Mouse (Mus musculus) gastrocnemius, adult 8-10 months (tissue): ENCODE measurements around the gene Ulk4. TPM values are rescaled to one million over a fixed set of nuclear protein-coding genes. Genes with fewer than 3 reads are reported as not detected.

Experiments
- DNase-seq, 2 experiments: peaks; one replicate each; pipeline ENCODE4 v3.0.0; 2022; ENCODE audit warnings: low spot score in 2 of 2
- total RNA-seq, 4 experiments: library from RNA; stranded (reverse); gene quantifications; 2 replicates each; pipeline ENCODE4 v1.2.4; 2022

Gene Ulk4
- total RNA-seq, 4 experiments from 2014 or later: 0.44 TPM; not detected in 3

DNA sequence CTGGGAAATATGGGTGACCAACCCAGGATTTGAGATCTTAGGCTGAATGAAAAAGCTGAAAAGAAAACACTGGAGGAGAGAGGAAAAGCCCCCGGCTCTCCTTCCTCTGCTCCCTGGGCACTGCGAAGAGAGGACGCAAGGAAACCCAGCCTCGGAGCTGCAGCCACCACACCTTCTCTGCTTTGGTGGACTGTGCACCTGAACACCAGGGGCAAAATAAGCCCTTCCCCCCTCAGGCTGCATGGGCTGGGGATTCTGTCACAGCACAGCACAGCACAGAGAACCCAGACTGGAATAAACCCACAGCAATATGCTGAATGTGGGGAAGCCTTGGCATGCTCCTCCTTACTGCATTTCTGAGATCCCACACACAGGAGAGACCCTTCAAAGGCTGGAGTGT lies 81.9 kb downstream of the Ulk4 start:
- DNase-seq: no peak

GRCm38 (mm10) chr9:121192601-121193370 lies 84.2 kb downstream of the Ulk4 start:
- DNase-seq: no peak

- no peak for DNase-seq
Observed at GRCm38 (mm10) chr9:121187811-121188210, 89.2 kb downstream of the Ulk4 start.

DNA sequence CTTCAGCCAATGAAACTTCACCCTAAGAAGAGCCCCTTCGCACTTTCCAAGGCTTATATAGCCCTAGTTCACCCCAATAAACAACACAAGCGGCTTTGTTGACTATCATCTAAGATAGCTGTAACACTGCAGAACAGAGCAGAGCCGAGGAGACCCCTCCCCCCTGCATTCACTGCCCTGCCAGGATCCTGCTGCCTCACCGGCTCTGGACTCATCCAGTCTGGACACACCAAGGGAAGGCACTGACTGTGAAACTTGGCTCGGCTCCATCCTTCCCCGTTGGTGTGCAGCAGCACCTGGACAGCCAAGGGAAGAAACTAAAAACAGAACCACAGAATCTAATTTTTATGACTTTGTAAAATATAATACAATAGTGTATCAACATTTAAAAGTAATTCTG lies 91.2 kb downstream of the Ulk4 start:
- DNase-seq: no peak

DNA sequence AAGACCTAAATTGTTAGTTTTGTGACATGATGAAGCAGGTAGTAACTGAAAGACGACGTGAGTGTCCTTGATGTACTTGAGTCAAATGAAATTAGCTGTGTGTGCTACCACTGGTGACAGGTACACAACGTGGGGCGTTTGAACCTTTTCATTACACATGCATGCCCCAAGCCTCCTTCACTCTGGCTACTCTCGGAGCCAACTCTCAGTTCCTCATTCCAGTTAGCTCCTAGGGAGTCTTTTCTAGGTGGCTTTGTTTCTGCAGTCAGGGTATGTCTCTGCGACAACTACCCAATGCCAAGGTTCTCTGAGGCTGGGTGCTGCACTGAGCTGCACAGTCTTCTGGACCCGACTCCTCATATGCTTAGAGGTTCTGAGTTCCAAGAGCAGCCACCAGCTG lies 100.6 kb downstream of the Ulk4 start:
- no peak for DNase-seq

GRCm38 (mm10) chr9:121175201-121175600 lies 101.8 kb downstream of the Ulk4 start:
- no peak for DNase-seq

DNA sequence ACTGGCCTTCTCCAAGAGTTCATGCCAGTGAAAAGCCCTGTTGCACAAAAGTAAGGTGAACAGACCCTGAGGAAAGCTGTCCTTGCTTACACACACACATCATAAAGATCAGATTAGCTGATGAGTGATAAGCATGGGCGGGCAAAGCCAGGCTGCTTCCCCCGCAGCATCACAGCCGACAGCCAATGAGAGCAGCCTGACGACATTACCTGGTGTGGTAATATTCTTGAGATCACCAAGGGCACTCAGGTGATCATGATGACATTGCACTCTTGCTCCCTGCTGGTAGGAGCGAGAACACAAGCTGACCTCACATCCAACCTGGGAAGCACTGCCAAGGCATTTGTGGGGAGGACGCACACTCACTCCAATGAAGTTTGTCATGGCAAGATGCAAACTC lies 104.9 kb downstream of the Ulk4 start:
- no peak for DNase-seq

- no peak for DNase-seq
Observed at GRCm38 (mm10) chr9:121171609-121172008, 105.4 kb downstream of the Ulk4 start.

GRCm38 (mm10) chr9:121164607-121165006 lies 112.4 kb downstream of the Ulk4 start:
- DNase-seq: no peak

DNA sequence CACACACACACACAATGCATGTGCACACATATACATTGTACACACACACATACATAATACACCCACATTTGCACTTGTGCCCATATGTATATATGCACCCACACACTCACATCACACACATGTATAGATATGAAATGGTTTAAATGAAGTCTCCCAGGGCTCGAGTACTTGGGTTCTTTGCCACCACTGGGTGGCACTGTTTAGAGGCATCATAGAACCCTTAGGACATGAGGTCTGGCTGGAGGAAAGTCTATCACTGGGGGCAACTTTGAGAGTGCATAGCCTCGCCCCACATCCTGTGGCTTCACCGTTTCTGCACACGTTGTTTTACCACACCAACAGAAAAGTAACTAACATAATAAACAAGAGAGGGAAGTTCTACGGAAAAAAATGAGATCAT lies 114.2 kb downstream of the Ulk4 start:
- DNase-seq: no peak

GRCm38 (mm10) chr9:121161818-121162565 lies 115.0 kb downstream of the Ulk4 start:
- no peak for DNase-seq

GRCm38 (mm10) chr9:121156253-121156831 lies 120.7 kb downstream of the Ulk4 start:
- no peak for DNase-seq

DNA sequence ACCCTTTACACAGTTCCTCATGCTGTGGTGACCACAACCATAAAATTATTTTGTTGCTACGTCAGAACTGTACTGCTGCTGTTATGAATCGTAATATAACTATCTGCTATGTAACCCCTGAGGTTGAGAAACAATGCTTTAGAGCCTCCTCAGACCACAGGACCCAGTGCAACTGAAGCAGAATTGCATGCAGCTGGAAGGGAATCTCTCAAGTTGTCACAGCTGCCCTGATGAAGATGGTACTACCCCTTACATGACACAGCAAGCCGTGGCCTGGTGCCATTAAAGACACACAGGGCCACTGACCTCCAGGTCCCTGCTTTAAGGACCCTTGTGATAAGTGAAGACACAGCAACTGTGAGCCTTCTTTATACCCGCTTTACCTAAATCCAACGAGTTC lies 123.7 kb downstream of the Ulk4 start:
- DNase-seq: no peak

GRCm38 (mm10) chr9:121148602-121149001 lies 128.4 kb downstream of the Ulk4 start:
- DNase-seq: no peak

DNA sequence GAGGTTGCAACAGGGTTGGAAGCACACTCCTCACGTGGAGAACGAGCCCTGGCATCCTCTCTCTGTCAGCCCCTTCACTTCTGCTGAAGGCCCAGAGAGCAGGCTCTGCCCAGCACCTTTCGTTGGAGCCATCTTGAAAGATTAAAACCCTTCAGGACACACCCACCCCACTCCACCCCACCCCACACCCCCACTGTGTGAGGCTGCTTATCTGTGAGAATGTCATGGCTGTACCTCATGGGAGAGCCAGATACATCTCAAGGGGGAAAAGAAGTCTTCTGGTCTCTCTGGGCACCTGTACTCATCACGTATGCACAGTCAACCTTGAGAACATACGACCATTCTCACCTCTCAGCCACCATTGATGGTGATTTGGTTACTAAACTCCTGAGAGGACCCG lies 133.8 kb downstream of the Ulk4 start:
- no peak for DNase-seq

DNA sequence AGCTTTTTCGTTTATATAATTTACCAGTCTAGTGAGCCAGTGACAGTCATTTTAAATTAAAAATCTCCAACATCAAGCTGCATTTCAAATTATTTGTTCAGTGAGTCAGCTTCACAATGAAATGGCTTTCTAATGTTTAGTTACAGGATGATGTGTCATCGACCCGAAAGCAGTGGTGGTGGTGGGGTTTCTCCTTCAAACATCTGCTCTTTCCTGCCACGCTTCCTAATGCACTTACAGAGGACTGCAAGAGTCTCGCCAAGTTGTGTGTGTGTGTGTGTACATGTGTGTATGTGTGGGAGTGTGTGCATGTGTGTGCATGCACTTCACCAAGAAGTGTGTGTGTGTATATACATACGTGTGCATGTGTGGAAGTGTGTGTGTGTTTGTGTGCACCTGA lies 144.4 kb downstream of the Ulk4 start:
- no peak for DNase-seq

- DNase-seq: no peak
Observed at GRCm38 (mm10) chr9:121129533-121129932, 147.5 kb downstream of the Ulk4 start.

GRCm38 (mm10) chr9:121128934-121129333 lies 148.1 kb downstream of the Ulk4 start:
- DNase-seq: no peak

- no peak for DNase-seq
Observed at GRCm38 (mm10) chr9:121127025-121127424, 150.0 kb downstream of the Ulk4 start.

- no peak for DNase-seq
Observed at GRCm38 (mm10) chr9:121124705-121125104, 152.3 kb downstream of the Ulk4 start.

- DNase-seq: no peak
Observed at GRCm38 (mm10) chr9:121122039-121122438, 155.0 kb downstream of the Ulk4 start.

DNA sequence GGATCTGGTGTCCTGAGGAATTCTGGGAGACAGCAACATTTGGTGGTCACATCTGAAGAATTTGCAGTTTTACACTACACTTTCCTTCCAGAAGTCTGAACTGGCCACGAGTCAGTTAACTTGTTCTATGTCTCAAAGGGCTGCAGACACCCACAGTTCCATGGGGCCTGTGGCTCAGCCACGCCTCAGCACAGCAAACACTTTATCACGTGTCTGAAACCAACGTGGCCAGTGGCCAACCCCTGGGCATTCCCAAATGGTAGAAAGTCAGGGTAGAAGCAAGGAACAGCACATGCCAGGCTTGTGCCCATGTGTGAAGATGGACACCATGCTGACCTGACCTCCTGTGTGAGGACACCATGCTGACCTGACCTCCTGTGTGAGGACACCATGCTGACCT lies 159.1 kb downstream of the Ulk4 start:
- no peak for DNase-seq

GRCm38 (mm10) chr9:121112131-121112530 lies 164.9 kb downstream of the Ulk4 start:
- no peak for DNase-seq
